Mouse (Mus musculus) bone marrow, adult 2 months (tissue): ENCODE measurements around the gene Itgb6.

ENCODE experiments used
- CTCF ChIP-seq: fragments of 200-500 bp; IDR thresholded peaks from 2 replicates; pipeline ENCODE4 v1.5.1; 2011; ENCODE audit warnings: low read length, control low read depth; ENCODE audit not compliant: control insufficient read depth, insufficient read depth
- POLR2A ChIP-seq: fragments of 200-500 bp; IDR thresholded peaks from 2 replicates; pipeline ENCODE4 v1.6.1; 2011; ENCODE audit warnings: low read depth, mild to moderate bottlenecking, control low read depth, low read length, borderline replicate concordance; ENCODE audit not compliant: control insufficient read depth

DNA sequence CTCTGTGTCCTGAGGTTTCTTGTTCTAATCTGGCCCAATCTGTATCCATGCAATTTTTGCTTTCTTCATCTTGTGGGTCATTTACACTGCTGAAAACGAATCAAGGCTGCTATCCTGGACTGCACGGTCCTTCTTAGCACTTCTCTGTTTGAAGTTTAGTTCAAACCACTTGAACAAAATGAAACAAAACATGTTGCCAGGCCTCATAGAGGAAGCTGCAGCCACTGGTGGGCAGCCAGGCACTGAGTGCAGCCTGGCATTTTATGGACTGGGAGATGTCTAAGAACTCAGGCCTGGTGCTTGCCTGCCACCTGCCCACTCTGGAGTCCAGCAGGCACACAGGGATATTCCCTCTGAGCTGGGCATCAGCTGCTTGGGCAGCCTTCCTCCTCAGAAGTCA is 39.9 kb downstream of the Itgb6 start:
- TF ChIP-seq POLR2A (no peak), CTCF (no peak)
